Mouse (Mus musculus): ENCODE data around the gene F13b. TPM values are rescaled to one million over a fixed set of nuclear protein-coding genes. Genes with fewer than 3 reads are reported as not detected.

The F13b gene
- total RNA-seq (2021) (not detected), polyA plus RNA-seq (2012; rRNA removed) (not detected in 2 replicates)
- long read RNA-seq, result 0 reads

- WGBS, result 82% methylated on average over 3 of the region's 3 CpGs
- TF ChIP-seq EP300 (IDR thresholded peaks at IDR 0.05; ENCODE audit: insufficient read depth, low read depth, low read length) (no peak), CTCF (IDR thresholded peaks at IDR 0.05) (no peak), POLR2A (IDR thresholded peaks at IDR 0.05; ENCODE audit: insufficient read depth, low read depth, low read length) (no peak)
- Histone ChIP-seq H3K36me3 (ENCODE audit: control insufficient read depth, insufficient read depth, low read length) (no peaks in the 10 kb centered on the region), H3K27ac (no peak within 1 kb of the TSS), H3K9ac (ENCODE audit: low read depth, low read length) (no peak within 1 kb of the TSS), H3K4me3 (no peak within 1 kb of the TSS), H3K79me2 (replicated peaks; ENCODE audit: control insufficient read depth, insufficient read depth, low read length) (no peaks in the 10 kb centered on the region), H3K4me1 (ENCODE audit: control insufficient read depth, insufficient read depth, low read length) (no peaks in the 10 kb centered on the region; the same call in 1 of the 2 replicates), H3K27me3 (ENCODE audit: control insufficient read depth, insufficient read depth, low read length) (no peaks in the 10 kb centered on the region)
- intact Hi-C loops (cut with DNase I), result no loop called here
- no peak for DNase-seq
These were observed at the start of gene F13b for GRCm38 (mm10) chr1:139501258-139501752. TSS of gene F13b (plus strand) at chr1:139501702.

GRCm38 (mm10) chr1:139454340-139455225 is 46.9 kb upstream of the F13b start, which contains the start of gene Aspm:
TSS of gene Aspm (plus strand) at chr1:139454772.
- Histone ChIP-seq H3K9ac (ENCODE audit: low read depth, low read length) (peak within 1 kb of the TSS; percentile 23), H3K27me3 (ENCODE audit: control insufficient read depth, insufficient read depth, low read length) (no peaks in the 10 kb centered on the region), H3K4me1 (ENCODE audit: control insufficient read depth, insufficient read depth, low read length) (peaks cover 3% of the 10 kb centered on the region), H3K27ac (no peak within 1 kb of the TSS), H3K79me2 (replicated peaks; ENCODE audit: control insufficient read depth, insufficient read depth, low read length) (no peaks in the 10 kb centered on the region; the same call in 1 of the 2 replicates), H3K36me3 (ENCODE audit: control insufficient read depth, insufficient read depth, low read length) (no peaks in the 10 kb centered on the region), H3K4me3 (peak within 1 kb of the TSS; percentile 66)
- TF ChIP-seq CTCF (IDR thresholded peaks at IDR 0.05) (no peak), POLR2A (IDR thresholded peaks at IDR 0.05; ENCODE audit: insufficient read depth, low read depth, low read length) (no peak), EP300 (IDR thresholded peaks at IDR 0.05; ENCODE audit: insufficient read depth, low read depth, low read length) (no peak)
- DNase-seq, result peak; percentile 85 to 91
- intact Hi-C loops (cut with DNase I), result no loop called here
- WGBS, result under 1% methylated on average over 65 of the region's 65 CpGs

GRCm38 (mm10) chr1:139455226-139455869 is 46.2 kb upstream of the F13b start:
- WGBS, result 2% methylated on average over 17 of the region's 17 CpGs
- intact Hi-C loops (cut with DNase I), result no loop called here

GRCm38 (mm10) chr1:139460807-139461206 is 40.7 kb upstream of the F13b start:
- no peak for TF ChIP-seq CTCF (IDR thresholded peaks at IDR 0.05)
- TF ChIP-seq POLR2A (IDR thresholded peaks at IDR 0.05; ENCODE audit: insufficient read depth, low read depth, low read length), result no peak
- Histone ChIP-seq H3K27ac (no peak overlapping the region), H3K4me1 (ENCODE audit: control insufficient read depth, insufficient read depth, low read length) (no peaks in the 10 kb centered on the region), H3K4me3 (no peak overlapping the region), H3K9ac (ENCODE audit: low read depth, low read length) (no peak overlapping the region), H3K27me3 (ENCODE audit: control insufficient read depth, insufficient read depth, low read length) (no peaks in the 10 kb centered on the region), H3K79me2 (replicated peaks; ENCODE audit: control insufficient read depth, insufficient read depth, low read length) (no peaks in the 10 kb centered on the region), H3K36me3 (ENCODE audit: control insufficient read depth, insufficient read depth, low read length) (no peaks in the 10 kb centered on the region)
- DNase-seq, result no peak
- 92% methylated on average over 5 of the region's 5 CpGs for WGBS
- intact Hi-C loops (cut with DNase I), result no loop called here

More at GRCm38 (mm10) chr1:139455226-139455869, 46.2 kb upstream of the F13b start:
- peak overlapping the region; percentile 23 for H3K9ac ChIP-seq (ENCODE audit: low read depth, low read length)
- no peak for TF ChIP-seq POLR2A (IDR thresholded peaks at IDR 0.05; ENCODE audit: insufficient read depth, low read depth, low read length)
- no peak for TF ChIP-seq CTCF (IDR thresholded peaks at IDR 0.05)
- no peak for TF ChIP-seq EP300 (IDR thresholded peaks at IDR 0.05; ENCODE audit: insufficient read depth, low read depth, low read length)
- H3K79me2 ChIP-seq (replicated peaks; ENCODE audit: control insufficient read depth, insufficient read depth, low read length), result no peaks in the 10 kb centered on the region; the same call in 1 of the 2 replicates
- H3K4me1 ChIP-seq (ENCODE audit: control insufficient read depth, insufficient read depth, low read length), result peaks cover 3% of the 10 kb centered on the region
- no peak overlapping the region for H3K27ac ChIP-seq
- peak overlapping the region; percentile 66 for H3K4me3 ChIP-seq
- H3K27me3 ChIP-seq (ENCODE audit: control insufficient read depth, insufficient read depth, low read length), result no peaks in the 10 kb centered on the region
- H3K36me3 ChIP-seq (ENCODE audit: control insufficient read depth, insufficient read depth, low read length), result no peaks in the 10 kb centered on the region
- DNase-seq, result no peak

- no peak overlapping the region for H3K4me3 ChIP-seq
- H3K27me3 ChIP-seq (ENCODE audit: control insufficient read depth, insufficient read depth, low read length), result no peaks in the 10 kb centered on the region
- H3K36me3 ChIP-seq (ENCODE audit: control insufficient read depth, insufficient read depth, low read length), result no peaks in the 10 kb centered on the region
- intact Hi-C loops (cut with DNase I), result no loop called here
- H3K27ac ChIP-seq, result no peak overlapping the region
- H3K4me1 ChIP-seq (ENCODE audit: control insufficient read depth, insufficient read depth, low read length), result no peaks in the 10 kb centered on the region
- no peak for DNase-seq
- WGBS, result 82% methylated on average over 11 of the region's 11 CpGs
- TF ChIP-seq EP300 (IDR thresholded peaks at IDR 0.05; ENCODE audit: insufficient read depth, low read depth, low read length) (no peak), POLR2A (IDR thresholded peaks at IDR 0.05; ENCODE audit: insufficient read depth, low read depth, low read length) (no peak), CTCF (IDR thresholded peaks at IDR 0.05) (no peak)
- H3K9ac ChIP-seq (ENCODE audit: low read depth, low read length), result no peak overlapping the region
- no peaks in the 10 kb centered on the region for H3K79me2 ChIP-seq (replicated peaks; ENCODE audit: control insufficient read depth, insufficient read depth, low read length)
These were observed 35.6 kb upstream of the F13b start for GRCm38 (mm10) chr1:139465936-139466335.

Data from heart, adult 2 months (tissue).